Mouse (Mus musculus): ENCODE measurements at regions not wholly inside any gene's neighbourhood (a gene's known extent, or its start where the extent isn't known, plus 50 kb on each side); places are given as distances from the start of the nearest gene placed in this dataset.

DNA sequence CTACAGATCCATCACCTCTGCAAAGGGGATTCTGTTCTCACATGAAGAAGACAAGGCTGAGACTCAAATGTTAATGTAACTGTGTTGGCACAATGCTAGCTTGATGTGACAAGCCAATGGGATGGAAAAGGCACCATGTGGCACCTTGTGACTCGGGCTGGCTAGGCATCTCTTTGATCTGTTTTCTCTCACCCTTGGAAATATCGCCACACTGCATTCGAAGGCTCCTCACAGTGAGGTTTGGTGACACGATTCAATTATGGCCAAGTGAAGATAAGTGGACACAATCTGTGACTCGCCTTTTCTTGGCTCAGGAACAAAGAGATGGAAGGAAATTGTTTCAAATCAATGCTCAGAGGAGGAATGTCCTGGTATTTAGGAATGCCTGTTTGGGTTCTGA lies 66.6 kb upstream of the Phyhipl start:
- no peaks in the 10 kb centered on the region for H3K9me3 ChIP-seq (replicated peaks; ENCODE audit: insufficient read depth, low read length)
- TF ChIP-seq TCF12 (IDR thresholded peaks at IDR 0.05; ENCODE audit: low read depth, low read length) (no peak), RAD21 (IDR thresholded peaks at IDR 0.05; ENCODE audit: low read depth, low read length) (no peak), GATA1 (IDR thresholded peaks at IDR 0.05; ENCODE audit: low read depth, low read length) (no peak), CTCF (IDR thresholded peaks at IDR 0.05 in 2 of 3, conservative IDR thresholded peaks at IDR 0.05 in 1 of 3; ENCODE audit: control insufficient read depth in 1 of 3, insufficient read depth in 1 of 3, low read depth in 2 of 3, low read length in 3 of 3, poor library complexity in 1 of 3, severe bottlenecking in 1 of 3) (no peak), SMC3 (IDR thresholded peaks at IDR 0.05; ENCODE audit: low read depth, low read length) (no peak), MAZ (IDR thresholded peaks at IDR 0.05; ENCODE audit: low read depth, low read length) (no peak), BHLHE40 (IDR thresholded peaks at IDR 0.05; ENCODE audit: borderline replicate concordance, low read depth, low read length) (no peak), ZMIZ1 (IDR thresholded peaks at IDR 0.05; ENCODE audit: low read depth, low read length) (no peak), MAX (IDR thresholded peaks at IDR 0.05; ENCODE audit: low read length) (no peak), MYC (IDR thresholded peaks at IDR 0.05; ENCODE audit: low read depth, low read length) (no peak), KAT2A (conservative IDR thresholded peaks at IDR 0.05; ENCODE audit: low read depth, low read length) (no peak), NRF1 (IDR thresholded peaks at IDR 0.05; ENCODE audit: insufficient read depth, low read depth, low read length, poor library complexity, severe bottlenecking) (no peak), TAL1 (IDR thresholded peaks at IDR 0.05; ENCODE audit: low read length) (no peak), POLR2AphosphoS2 (IDR thresholded peaks at IDR 0.05; ENCODE audit: low read length) (no peak), POLR2AphosphoS5 (IDR thresholded peaks at IDR 0.05; ENCODE audit: borderline replicate concordance, low read depth, low read length) (no peak), UBTF (IDR thresholded peaks at IDR 0.05; ENCODE audit: borderline replicate concordance, insufficient read depth, low read depth, low read length) (no peak), JUND (IDR thresholded peaks at IDR 0.05; ENCODE audit: low read depth, low read length) (no peak), NELFE (IDR thresholded peaks at IDR 0.05; ENCODE audit: low read depth, low read length) (no peak), HCFC1 (IDR thresholded peaks at IDR 0.05; ENCODE audit: low read depth, low read length) (no peak), MXI1 (IDR thresholded peaks at IDR 0.05; ENCODE audit: low read depth, low read length) (no peak)

DNA sequence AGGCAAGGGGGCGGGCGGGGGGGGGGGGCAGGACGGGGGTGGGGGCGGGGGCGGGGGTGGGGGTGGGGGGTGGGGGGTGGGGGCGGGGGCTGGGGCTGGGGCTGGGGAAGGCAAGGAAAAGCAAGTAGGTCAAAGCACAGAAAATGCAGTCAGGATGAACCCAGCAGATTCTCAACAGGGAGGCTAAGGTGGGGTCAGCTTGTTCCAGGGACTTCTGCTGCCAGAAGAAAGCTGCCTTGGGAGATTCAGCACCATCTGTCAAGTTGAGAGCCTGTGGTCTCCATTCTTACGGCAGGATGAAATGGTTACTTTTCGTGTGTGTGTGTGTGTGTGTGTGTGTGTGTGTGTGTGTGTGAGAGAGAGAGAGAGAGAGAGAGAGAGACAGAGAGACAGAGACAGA lies 61.7 kb upstream of the Phyhipl start:
- Histone ChIP-seq H3K27ac (ENCODE audit: control insufficient read depth, low read depth, low read length) (no peak overlapping the region), H3K9me3 (replicated peaks; ENCODE audit: insufficient read depth, low read length) (no peaks in the 10 kb centered on the region)
- TF ChIP-seq ZMIZ1 (IDR thresholded peaks at IDR 0.05; ENCODE audit: low read depth, low read length), result no peak
- TF ChIP-seq UBTF (IDR thresholded peaks at IDR 0.05; ENCODE audit: borderline replicate concordance, insufficient read depth, low read depth, low read length), result no peak
- no peak for TF ChIP-seq ZC3H11A (IDR thresholded peaks at IDR 0.05; ENCODE audit: low read depth, low read length)
- no peak for TF ChIP-seq EP300 (IDR thresholded peaks at IDR 0.05; ENCODE audit: low read depth in 1 of 2, low read length in 2 of 2)
- no peak for TF ChIP-seq SMC3 (IDR thresholded peaks at IDR 0.05; ENCODE audit: low read depth, low read length)
- no peak for TF ChIP-seq CTCF (IDR thresholded peaks at IDR 0.05 in 2 of 3, conservative IDR thresholded peaks at IDR 0.05 in 1 of 3; ENCODE audit: control insufficient read depth in 1 of 3, insufficient read depth in 1 of 3, low read depth in 2 of 3, low read length in 3 of 3, poor library complexity in 1 of 3, severe bottlenecking in 1 of 3)
- no peak for TF ChIP-seq ELF1 (IDR thresholded peaks at IDR 0.05; ENCODE audit: low read depth, low read length)
- TF ChIP-seq KAT2A (conservative IDR thresholded peaks at IDR 0.05; ENCODE audit: low read depth, low read length), result no peak
- TF ChIP-seq SIN3A (IDR thresholded peaks at IDR 0.05; ENCODE audit: low read length), result no peak
- TF ChIP-seq CHD2 (IDR thresholded peaks at IDR 0.05; ENCODE audit: low read length), result no peak

More for the DNA sequence above, 66.6 kb upstream of the Phyhipl start:
- H3K79me2 ChIP-seq (ENCODE audit: control insufficient read depth, insufficient read depth, low read length, poor library complexity), result no peaks in the 10 kb centered on the region
- H3K9ac ChIP-seq (ENCODE audit: control insufficient read depth, low read depth, low read length, poor library complexity, severe bottlenecking), result no peak overlapping the region
- no peak for DNase-seq (ENCODE audit: low read depth, low spot score)
- no peaks in the 10 kb centered on the region for H3K36me3 ChIP-seq (ENCODE audit: control insufficient read depth in 1 of 2, insufficient read depth in 2 of 2, low read length in 2 of 2)
- H3K27me3 ChIP-seq (ENCODE audit: control insufficient read depth in 1 of 2, insufficient read depth in 2 of 2, low read length in 2 of 2), result no peaks in the 10 kb centered on the region
- no peak overlapping the region for H3K4me3 ChIP-seq (ENCODE audit: control insufficient read depth in 1 of 2, insufficient read depth in 1 of 2, low read depth in 2 of 2, low read length in 2 of 2)
- H3K4me1 ChIP-seq (ENCODE audit: control insufficient read depth in 1 of 2, insufficient read depth in 2 of 2, low read length in 2 of 2), result no peaks in the 10 kb centered on the region
- H3K27ac ChIP-seq (ENCODE audit: control insufficient read depth, low read depth, low read length), result no peak overlapping the region

More for the DNA sequence above, 61.7 kb upstream of the Phyhipl start:
- Histone ChIP-seq H3K79me2 (ENCODE audit: control insufficient read depth, insufficient read depth, low read length, poor library complexity) (no peaks in the 10 kb centered on the region), H3K27me3 (ENCODE audit: control insufficient read depth in 1 of 2, insufficient read depth in 2 of 2, low read length in 2 of 2) (no peaks in the 10 kb centered on the region), H3K9ac (ENCODE audit: control insufficient read depth, low read depth, low read length, poor library complexity, severe bottlenecking) (no peak overlapping the region), H3K4me3 (ENCODE audit: control insufficient read depth in 1 of 2, insufficient read depth in 1 of 2, low read depth in 2 of 2, low read length in 2 of 2) (no peak overlapping the region), H3K4me1 (ENCODE audit: control insufficient read depth in 1 of 2, insufficient read depth in 2 of 2, low read length in 2 of 2) (no peaks in the 10 kb centered on the region), H3K36me3 (ENCODE audit: control insufficient read depth in 1 of 2, insufficient read depth in 2 of 2, low read length in 2 of 2) (no peaks in the 10 kb centered on the region)
- DNase-seq (ENCODE audit: low read depth, low spot score), result no peak

Data from MEL (cell line).